Mouse (Mus musculus): ENCODE measurements around the gene Reg4.

The Reg4 gene

DNA sequence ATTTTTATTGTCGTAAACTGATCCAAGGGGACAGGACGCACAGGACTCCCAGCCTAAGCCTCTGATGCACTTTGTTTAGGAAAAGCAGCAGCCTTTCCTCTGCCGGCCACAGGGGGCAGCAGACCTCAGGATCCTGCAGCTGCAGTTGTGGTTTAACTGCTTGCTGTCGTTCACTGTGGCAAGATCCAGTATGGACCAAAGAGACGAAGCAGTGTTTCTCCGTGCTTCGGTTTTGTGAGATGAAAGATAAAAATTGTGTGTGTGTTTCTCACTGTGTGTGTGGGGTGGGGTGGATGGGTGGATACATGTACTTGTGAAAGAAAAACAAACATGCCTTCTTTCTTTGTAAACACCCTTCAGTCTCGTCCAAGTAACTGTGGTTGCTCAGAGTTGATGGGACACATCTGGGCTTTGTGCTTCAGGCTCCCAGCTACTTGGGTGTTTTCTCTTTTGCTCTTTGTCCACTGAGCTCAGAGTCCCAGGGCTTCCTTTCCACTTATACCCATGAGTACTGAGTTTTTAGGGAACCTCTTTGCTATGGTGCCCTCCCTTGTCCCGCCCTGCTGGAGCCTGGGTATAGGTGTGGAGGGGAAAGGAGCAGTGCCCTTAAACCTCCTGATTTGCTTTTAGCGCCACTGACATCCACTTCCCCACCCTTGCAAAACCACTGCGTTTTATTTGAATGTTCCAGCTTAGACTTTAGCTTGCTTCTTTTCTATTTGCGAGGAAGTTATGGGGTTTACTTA, 59.1 kb downstream of the Reg4 start:
- peak; percentile 36 to 40 for DNase-seq (ENCODE audit: low spot score in 2 of 2)

DNA sequence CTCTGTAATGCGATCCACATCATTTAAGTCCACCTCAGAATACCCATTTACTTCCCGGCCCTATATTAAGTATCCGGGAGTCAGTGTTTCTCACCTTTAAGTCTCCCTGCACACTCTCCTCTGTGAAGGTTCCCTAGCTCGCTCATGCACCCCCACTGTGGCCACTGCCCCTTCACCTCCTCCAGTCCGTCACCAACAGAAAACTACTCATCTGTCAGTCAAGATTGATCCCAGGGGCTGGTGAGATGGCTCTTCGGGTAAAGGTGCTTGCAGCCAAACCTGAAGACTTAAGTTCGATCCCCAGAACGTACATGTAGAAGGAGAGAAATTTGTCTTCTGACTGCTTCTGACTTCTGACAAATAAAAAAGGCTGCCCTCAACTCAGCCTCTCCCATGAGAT, 60.5 kb downstream of the Reg4 start:
- DNase-seq (ENCODE audit: low spot score in 2 of 2) = no peak

DNA sequence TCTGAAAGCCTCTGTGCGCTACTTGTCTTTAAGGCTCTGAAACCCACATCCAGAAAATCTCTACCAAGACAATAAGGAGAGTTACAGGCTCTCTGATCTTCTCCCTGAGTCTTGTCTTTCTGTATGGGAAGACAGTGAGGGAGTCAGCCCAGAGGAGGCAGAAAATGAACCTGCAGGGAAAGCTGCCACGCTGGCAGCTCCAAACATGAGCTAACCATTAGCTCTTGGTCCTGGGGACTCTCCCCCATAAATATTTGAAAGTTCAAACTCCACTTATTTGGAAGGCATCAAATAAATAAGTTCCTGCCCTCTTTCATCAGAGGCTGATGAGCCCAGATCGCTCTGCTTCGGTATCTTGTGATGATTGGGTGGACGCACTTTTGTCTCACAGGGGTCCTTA, 61.2 kb downstream of the Reg4 start:
- DNase-seq (ENCODE audit: low spot score in 2 of 2) = no peak

Data from spleen, postnatal 36 days (tissue).